Mouse (Mus musculus): ENCODE data around the gene Golim4. TPM values are rescaled to one million over a fixed set of nuclear protein-coding genes. Genes with fewer than 3 reads are reported as not detected.

Golim4 gene
- total and polyA plus RNA-seq, 3 experiments: 12.9 to 30.2 TPM; not detected in 1

DNA sequence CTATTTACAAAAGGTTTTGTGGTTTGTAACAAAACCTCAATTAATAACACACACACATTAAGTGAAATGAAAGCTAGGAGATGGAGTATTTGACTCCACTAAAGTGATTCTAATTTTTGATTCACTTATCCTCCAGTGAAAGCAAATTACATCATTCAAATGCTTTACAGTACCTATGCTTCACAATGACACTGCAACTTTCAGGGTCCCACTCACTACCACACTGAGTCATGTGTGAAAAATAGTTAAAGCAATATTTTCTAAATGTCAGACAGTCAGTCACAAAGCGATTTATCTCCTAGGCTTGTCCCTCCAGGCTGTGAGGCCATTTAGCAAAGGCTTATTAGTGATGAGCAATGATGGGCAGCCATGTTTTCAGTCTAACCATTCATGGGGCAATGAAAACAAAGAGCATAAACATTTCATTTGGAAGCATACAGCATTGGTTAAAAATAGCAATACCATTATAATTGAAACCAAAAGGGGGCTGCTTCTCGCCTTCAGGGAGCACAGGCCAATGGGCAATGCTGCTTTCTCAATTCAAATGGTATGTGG is 8.1 kb downstream of the Golim4 start:
- peaks cover 0 to 47% of the 10 kb centered on the region in 2 experiments; a peak in 3 of 4 replicates for H3K36me3 ChIP-seq (ENCODE audit: control insufficient read depth in 1 of 2, insufficient read depth in 2 of 2, low read length in 2 of 2)
- H3K79me2 ChIP-seq (ENCODE audit: control insufficient read depth, insufficient read depth, low read length, poor library complexity): peaks cover 24% of the 10 kb centered on the region; the same call in 1 of the 2 replicates
- DNase-seq (ENCODE audit: low read depth, low spot score): no peak
- H3K27ac ChIP-seq (ENCODE audit: control insufficient read depth, low read depth, low read length): no peak overlapping the region; the same call in 1 of the 2 replicates
- no peak overlapping the region for H3K4me3 ChIP-seq (ENCODE audit: control insufficient read depth in 1 of 2, insufficient read depth in 1 of 2, low read depth in 2 of 2, low read length in 2 of 2)
- no peaks in the 10 kb centered on the region for H3K27me3 ChIP-seq (ENCODE audit: control insufficient read depth in 1 of 2, insufficient read depth in 2 of 2, low read length in 2 of 2)
- H3K9me3 ChIP-seq (replicated peaks; ENCODE audit: insufficient read depth, low read length): no peaks in the 10 kb centered on the region
- TF ChIP-seq MYC (IDR thresholded peaks at IDR 0.05; ENCODE audit: low read depth, low read length) (no peak), ETS1 (IDR thresholded peaks at IDR 0.05; ENCODE audit: low read depth, low read length) (peak; percentile 32; the same call in 1 of the 2 replicates), TAL1 (IDR thresholded peaks at IDR 0.05; ENCODE audit: low read length) (no peak), ZMIZ1 (IDR thresholded peaks at IDR 0.05; ENCODE audit: low read depth, low read length) (no peak), EP300 (IDR thresholded peaks at IDR 0.05; ENCODE audit: low read depth in 1 of 2, low read length in 2 of 2) (no peak)
- H3K4me1 ChIP-seq (ENCODE audit: control insufficient read depth in 1 of 2, insufficient read depth in 2 of 2, low read length in 2 of 2): peaks cover 32 to 36% of the 10 kb centered on the region in 2 experiments
- H3K9ac ChIP-seq (ENCODE audit: control insufficient read depth, low read depth, low read length, poor library complexity, severe bottlenecking): no peak overlapping the region

DNA sequence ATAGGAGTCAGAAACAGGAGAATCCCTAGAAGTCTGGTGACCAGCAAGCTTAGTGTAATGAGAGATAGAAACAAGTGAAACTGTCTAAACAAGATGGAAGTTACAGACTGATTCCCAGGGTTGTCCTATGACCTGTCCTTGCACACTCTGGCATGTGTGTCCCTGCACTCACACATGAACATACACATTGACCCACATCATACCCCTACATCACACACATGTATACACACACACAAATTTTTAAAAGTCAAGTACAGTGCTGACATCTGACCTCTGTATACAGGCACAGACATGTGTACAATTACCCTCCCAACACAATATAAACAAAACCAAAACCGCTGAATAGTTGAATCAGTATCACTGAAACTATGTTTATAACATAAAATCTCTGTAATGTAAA is 8.7 kb downstream of the Golim4 start:
- no peak overlapping the region for H3K4me3 ChIP-seq (ENCODE audit: control insufficient read depth in 1 of 2, insufficient read depth in 1 of 2, low read depth in 2 of 2, low read length in 2 of 2)
- no peak overlapping the region for H3K9ac ChIP-seq (ENCODE audit: control insufficient read depth, low read depth, low read length, poor library complexity, severe bottlenecking)
- peaks cover 0 to 43% of the 10 kb centered on the region in 2 experiments; a peak in 3 of 4 replicates for H3K36me3 ChIP-seq (ENCODE audit: control insufficient read depth in 1 of 2, insufficient read depth in 2 of 2, low read length in 2 of 2)
- no peak overlapping the region for H3K27ac ChIP-seq (ENCODE audit: control insufficient read depth, low read depth, low read length)
- DNase-seq (ENCODE audit: low read depth, low spot score): no peak
- peaks cover 28 to 32% of the 10 kb centered on the region in 2 experiments for H3K4me1 ChIP-seq (ENCODE audit: control insufficient read depth in 1 of 2, insufficient read depth in 2 of 2, low read length in 2 of 2)
- TF ChIP-seq POLR2AphosphoS2 (IDR thresholded peaks at IDR 0.05; ENCODE audit: low read length) (no peak), TAL1 (IDR thresholded peaks at IDR 0.05; ENCODE audit: low read length) (no peak), CHD1 (IDR thresholded peaks at IDR 0.05; ENCODE audit: low read depth, low read length) (no peak), ZKSCAN1 (IDR thresholded peaks at IDR 0.05; ENCODE audit: low read depth, low read length) (no peak), JUND (IDR thresholded peaks at IDR 0.05; ENCODE audit: low read depth, low read length) (no peak)
- H3K79me2 ChIP-seq (ENCODE audit: control insufficient read depth, insufficient read depth, low read length, poor library complexity): peaks cover 23% of the 10 kb centered on the region; the same call in 1 of the 2 replicates
- no peaks in the 10 kb centered on the region for H3K9me3 ChIP-seq (replicated peaks; ENCODE audit: insufficient read depth, low read length)
- no peaks in the 10 kb centered on the region for H3K27me3 ChIP-seq (ENCODE audit: control insufficient read depth in 1 of 2, insufficient read depth in 2 of 2, low read length in 2 of 2)

DNA sequence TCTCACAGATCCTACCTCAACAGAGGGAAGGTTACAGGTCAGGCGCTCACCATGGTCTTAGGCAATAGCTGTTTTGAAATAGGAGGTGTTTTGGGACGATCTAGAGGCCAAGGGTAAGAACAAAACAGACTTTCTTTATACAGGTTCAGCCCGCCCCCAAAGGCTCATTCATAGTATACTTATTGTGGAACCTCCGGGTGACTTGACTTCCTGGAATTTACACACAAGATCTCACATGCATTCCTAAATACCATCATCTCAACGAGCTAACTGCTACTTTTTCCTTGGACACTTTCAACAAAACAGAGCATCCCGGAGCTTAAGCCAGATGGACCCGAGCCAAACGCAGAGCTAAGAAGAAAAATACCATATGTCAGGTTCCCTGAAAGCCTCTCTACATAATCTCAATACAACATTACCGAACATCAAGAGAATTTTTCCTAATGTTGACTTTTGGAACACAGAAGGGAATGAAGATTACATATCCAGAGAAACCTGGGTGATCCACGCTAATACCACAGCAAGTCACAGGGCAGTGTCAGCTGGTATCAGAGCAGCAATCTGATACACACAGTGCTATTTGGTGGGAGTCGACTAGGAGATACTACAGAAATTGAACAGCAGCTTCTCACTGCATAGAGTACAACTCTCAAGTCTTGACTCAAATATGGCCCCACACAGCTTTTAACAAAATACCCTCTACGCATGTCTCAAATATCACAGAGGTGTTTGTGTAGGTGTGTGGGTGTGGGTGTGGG is 14.3 kb downstream of the Golim4 start:
- Histone ChIP-seq H3K4me3 (ENCODE audit: control insufficient read depth in 1 of 2, insufficient read depth in 1 of 2, low read depth in 2 of 2, low read length in 2 of 2) (no peak overlapping the region), H3K27me3 (ENCODE audit: control insufficient read depth in 1 of 2, insufficient read depth in 2 of 2, low read length in 2 of 2) (no peaks in the 10 kb centered on the region), H3K36me3 (ENCODE audit: control insufficient read depth in 1 of 2, insufficient read depth in 2 of 2, low read length in 2 of 2) (peaks cover 0 to 2% of the 10 kb centered on the region in 2 experiments; a peak in 2 of 4 replicates), H3K4me1 (ENCODE audit: control insufficient read depth in 1 of 2, insufficient read depth in 2 of 2, low read length in 2 of 2) (no peaks in the 10 kb centered on the region), H3K27ac (ENCODE audit: control insufficient read depth, low read depth, low read length) (no peak overlapping the region), H3K9ac (ENCODE audit: control insufficient read depth, low read depth, low read length, poor library complexity, severe bottlenecking) (no peak overlapping the region), H3K9me3 (replicated peaks; ENCODE audit: insufficient read depth, low read length) (no peaks in the 10 kb centered on the region), H3K79me2 (ENCODE audit: control insufficient read depth, insufficient read depth, low read length, poor library complexity) (no peaks in the 10 kb centered on the region)
- no peak for DNase-seq (ENCODE audit: low read depth, low spot score)
- TF ChIP-seq TCF12 (IDR thresholded peaks at IDR 0.05; ENCODE audit: low read depth, low read length) (no peak), CTCF (IDR thresholded peaks at IDR 0.05 in 2 of 3, conservative IDR thresholded peaks at IDR 0.05 in 1 of 3; ENCODE audit: control insufficient read depth in 1 of 3, insufficient read depth in 1 of 3, low read depth in 2 of 3, low read length in 3 of 3, poor library complexity in 1 of 3, severe bottlenecking in 1 of 3) (no peak), NELFE (IDR thresholded peaks at IDR 0.05; ENCODE audit: low read depth, low read length) (no peak), NRF1 (IDR thresholded peaks at IDR 0.05; ENCODE audit: insufficient read depth, low read depth, low read length, poor library complexity, severe bottlenecking) (no peak), MAZ (IDR thresholded peaks at IDR 0.05; ENCODE audit: low read depth, low read length) (no peak), CHD2 (IDR thresholded peaks at IDR 0.05; ENCODE audit: low read length) (no peak), MEF2A (IDR thresholded peaks at IDR 0.05; ENCODE audit: extremely low read depth, insufficient replicate concordance, low read depth, low read length, poor library complexity, severe bottlenecking) (no peak), MAX (IDR thresholded peaks at IDR 0.05; ENCODE audit: low read length) (no peak), E2F4 (IDR thresholded peaks at IDR 0.05; ENCODE audit: borderline replicate concordance, low read depth, low read length) (no peak), ELF1 (IDR thresholded peaks at IDR 0.05; ENCODE audit: low read depth, low read length) (no peak), ZNF384 (IDR thresholded peaks at IDR 0.05; ENCODE audit: low read depth, low read length) (no peak), BHLHE40 (IDR thresholded peaks at IDR 0.05; ENCODE audit: borderline replicate concordance, low read depth, low read length) (no peak), HCFC1 (IDR thresholded peaks at IDR 0.05; ENCODE audit: low read depth, low read length) (no peak), SIN3A (IDR thresholded peaks at IDR 0.05; ENCODE audit: low read length) (no peak), TBP (IDR thresholded peaks at IDR 0.05; ENCODE audit: low read depth, low read length) (no peak)
